Mouse (Mus musculus): ENCODE results near the gene Myzap.
"Not testable (repeated sequence)": the region's sequence is repeated elsewhere in the genome, so short reads cannot be mapped to it uniquely, and the experiment has no call there.

Myzap gene

GRCm38 (mm10) chr9:71591938-71592548 is at the start of gene Myzap:
Gene Myzap (minus strand): TSS chr9:71592360.
- peak; percentile 73 for DNase-seq (ENCODE audit: extremely low spot score, low spot score)

GRCm38 (mm10) chr9:71640361-71640927 is 48.3 kb upstream of the Myzap start:
- DNase-seq (ENCODE audit: extremely low spot score, low spot score): no peak

GRCm38 (mm10) chr9:71638198-71638597 is 46.0 kb upstream of the Myzap start:
- no peak for DNase-seq (ENCODE audit: extremely low spot score, low spot score)

GRCm38 (mm10) chr9:71636854-71637253 is 44.7 kb upstream of the Myzap start:
- DNase-seq (ENCODE audit: extremely low spot score, low spot score): no peak

GRCm38 (mm10) chr9:71635627-71636026 is 43.5 kb upstream of the Myzap start:
- no peak for DNase-seq (ENCODE audit: extremely low spot score, low spot score)

GRCm38 (mm10) chr9:71634916-71635315 is 42.8 kb upstream of the Myzap start:
- no peak for DNase-seq (ENCODE audit: extremely low spot score, low spot score)

- DNase-seq (ENCODE audit: extremely low spot score, low spot score): no peak
Observed at GRCm38 (mm10) chr9:71628921-71629320, 36.8 kb upstream of the Myzap start.

GRCm38 (mm10) chr9:71628286-71628685 is 36.1 kb upstream of the Myzap start:
- DNase-seq (ENCODE audit: extremely low spot score, low spot score): no peak

- DNase-seq (ENCODE audit: extremely low spot score, low spot score): no peak
Observed at GRCm38 (mm10) chr9:71625961-71626360, 33.8 kb upstream of the Myzap start.

GRCm38 (mm10) chr9:71624793-71625495 is 32.8 kb upstream of the Myzap start:
- DNase-seq (ENCODE audit: extremely low spot score, low spot score): peak; percentile 68

GRCm38 (mm10) chr9:71623871-71624569 is 31.9 kb upstream of the Myzap start:
- DNase-seq (ENCODE audit: extremely low spot score, low spot score): no peak

- no peak for DNase-seq (ENCODE audit: extremely low spot score, low spot score)
Observed at GRCm38 (mm10) chr9:71622593-71622992, 30.4 kb upstream of the Myzap start.

GRCm38 (mm10) chr9:71621968-71622367 is 29.8 kb upstream of the Myzap start:
- DNase-seq (ENCODE audit: extremely low spot score, low spot score): no peak

GRCm38 (mm10) chr9:71620116-71620515 is 28.0 kb upstream of the Myzap start:
- DNase-seq (ENCODE audit: extremely low spot score, low spot score): not testable (repeated sequence)

- DNase-seq (ENCODE audit: extremely low spot score, low spot score): peak; percentile 48
Observed at GRCm38 (mm10) chr9:71617363-71617762, 25.2 kb upstream of the Myzap start.

- peak; percentile 82 for DNase-seq (ENCODE audit: extremely low spot score, low spot score)
Observed at GRCm38 (mm10) chr9:71616185-71616584, 24.0 kb upstream of the Myzap start.

- peak; percentile 65 for DNase-seq (ENCODE audit: extremely low spot score, low spot score)
Observed at GRCm38 (mm10) chr9:71614643-71615042, 22.5 kb upstream of the Myzap start.

GRCm38 (mm10) chr9:71612981-71613380 is 20.8 kb upstream of the Myzap start:
- DNase-seq (ENCODE audit: extremely low spot score, low spot score): no peak

GRCm38 (mm10) chr9:71611876-71612275 is 19.7 kb upstream of the Myzap start:
- DNase-seq (ENCODE audit: extremely low spot score, low spot score): no peak

GRCm38 (mm10) chr9:71609010-71609409 is 16.9 kb upstream of the Myzap start:
- DNase-seq (ENCODE audit: extremely low spot score, low spot score): no peak

- no peak for DNase-seq (ENCODE audit: extremely low spot score, low spot score)
Observed at GRCm38 (mm10) chr9:71606296-71607057, 14.3 kb upstream of the Myzap start.
